Mouse (Mus musculus) MN1 (cell line): ENCODE results near the gene Wdr47.
"Not testable (repeated sequence)": the region's sequence is repeated elsewhere in the genome, so short reads cannot be mapped to it uniquely, and the experiment has no call there.

Experiments
- DNase-seq: peaks from one replicate; pipeline ENCODE4 v3.0.0-alpha.2; 2016; ENCODE audit warnings: low spot score

The Wdr47 gene

DNA sequence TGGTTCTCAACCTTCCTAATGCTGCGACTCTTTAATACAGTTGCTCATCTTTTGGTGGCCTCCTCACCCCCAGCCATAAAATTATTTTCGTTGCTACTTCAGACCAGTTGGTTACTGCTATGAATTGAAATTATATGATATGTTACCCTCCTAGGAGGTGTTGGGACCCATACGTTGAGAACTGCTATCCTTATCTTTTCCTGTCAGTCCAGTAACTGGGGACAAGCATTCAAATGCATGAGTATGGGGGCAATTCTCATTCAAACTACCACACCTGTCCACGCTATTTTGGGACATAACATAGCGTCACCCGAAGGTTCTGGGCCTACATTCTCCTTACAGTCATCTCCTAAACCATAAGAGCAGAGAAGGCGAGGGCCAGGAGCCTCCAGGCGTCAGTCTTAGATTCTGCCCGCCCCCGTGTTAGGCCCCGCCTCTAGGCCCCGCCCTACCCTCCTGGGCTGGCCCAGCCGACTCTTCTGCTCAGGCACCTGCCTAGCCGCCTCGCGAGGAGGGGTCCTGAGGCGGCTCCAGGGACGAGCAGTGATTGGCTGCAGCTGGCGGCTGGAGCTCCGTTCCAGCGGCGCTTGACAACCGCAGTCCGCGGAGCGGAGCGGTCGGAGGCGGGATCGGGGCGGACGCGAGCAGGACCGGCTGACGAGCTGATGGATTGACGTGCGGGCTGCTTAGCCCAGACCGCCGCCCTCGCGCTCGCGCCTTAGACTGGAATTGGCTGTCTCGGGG is at the start of gene Wdr47:
TSS of gene Wdr47 (plus strand) at position 494 of the 744 bp plus-strand sequence.
- DNase-seq, result peak; percentile 96

DNA sequence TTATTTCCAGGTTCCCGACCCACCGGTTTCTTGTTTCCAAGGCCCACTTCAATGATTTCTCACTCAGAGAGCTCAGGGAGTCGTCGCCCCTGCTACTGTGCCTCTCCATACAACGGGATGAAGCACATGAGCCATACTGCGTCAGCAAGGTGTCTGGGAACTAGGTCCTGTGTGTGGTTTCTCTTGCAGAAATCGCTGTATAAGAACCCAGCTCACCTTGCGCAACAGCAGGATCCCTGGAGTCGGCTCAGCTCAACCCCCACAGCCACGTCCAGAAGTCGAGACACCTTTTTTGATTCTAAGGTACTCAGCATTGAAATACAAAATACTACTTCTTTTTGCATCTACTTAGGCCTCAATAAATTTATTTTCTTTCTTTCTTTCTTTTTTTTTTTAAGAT is 48.8 kb upstream of the Wdr47 start:
- DNase-seq, result no peak

GRCm38 (mm10) chr3:108554111-108554561 is 36.9 kb upstream of the Wdr47 start:
- peak; percentile 71 for DNase-seq

DNA sequence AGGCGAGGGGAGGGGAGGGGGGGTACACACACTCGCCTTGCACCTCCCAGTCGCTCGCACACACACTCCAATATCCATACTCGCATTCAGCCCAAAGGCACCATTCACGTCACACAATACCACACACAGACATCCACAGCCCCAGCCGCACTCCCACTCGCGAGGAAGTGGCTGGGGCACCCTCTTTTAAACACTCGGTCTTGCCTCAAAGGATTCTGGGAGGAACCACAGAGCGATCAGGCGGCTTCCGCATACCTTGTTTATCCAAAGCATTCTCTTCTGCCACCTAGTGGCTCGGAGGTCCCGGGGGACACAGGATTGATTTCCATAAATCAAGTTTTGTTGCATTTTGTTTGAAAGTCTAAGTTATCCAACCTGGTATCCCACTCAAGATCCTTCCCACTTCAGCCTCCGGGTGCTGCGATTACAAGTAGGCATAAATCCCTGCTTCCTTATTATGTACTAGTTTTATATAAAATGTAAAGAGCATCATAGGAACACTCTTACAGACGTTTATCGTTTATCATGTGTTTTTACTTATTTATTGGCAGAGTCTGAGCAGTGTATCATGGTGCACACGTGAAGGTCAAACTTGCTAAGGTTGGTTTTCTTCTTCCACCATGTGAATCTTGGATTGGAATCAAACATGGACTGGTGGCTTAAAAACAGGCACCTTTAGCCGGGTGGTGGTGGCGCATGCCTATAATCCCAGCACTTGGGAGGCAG is 36.3 kb upstream of the Wdr47 start:
- peak; percentile 96 for DNase-seq

- DNase-seq, result no peak
Measured at GRCm38 (mm10) chr3:108557888-108558287, 33.2 kb upstream of the Wdr47 start.

DNA sequence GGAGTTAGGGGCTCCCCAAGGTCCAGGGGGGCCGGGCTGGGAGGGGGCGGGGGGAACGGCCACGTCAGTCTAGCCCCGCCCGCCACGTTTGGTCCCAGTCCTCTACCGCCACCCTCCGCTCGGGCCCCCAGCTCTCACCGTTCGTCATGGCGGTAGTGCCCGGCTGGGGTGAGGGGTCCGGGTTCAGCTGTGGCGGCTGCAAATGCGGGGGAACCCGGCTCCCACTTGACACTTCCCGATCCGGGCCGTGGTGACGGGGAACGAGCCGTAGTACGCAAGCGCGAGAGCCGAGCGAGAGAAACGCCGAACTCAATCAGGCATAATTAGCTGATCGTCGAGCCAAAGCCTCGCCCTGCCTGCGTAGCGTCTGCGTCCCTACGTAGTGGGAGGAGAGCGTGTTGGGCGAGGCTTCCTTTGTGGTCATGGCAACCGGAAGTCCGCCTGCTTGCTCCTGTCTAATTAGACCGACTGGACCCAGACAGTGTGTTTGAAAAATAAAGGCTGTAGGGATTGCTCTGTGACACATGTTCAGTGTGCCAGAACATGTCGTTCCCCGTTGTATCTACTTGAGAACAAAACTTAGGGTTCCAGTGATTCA is 28.8 kb upstream of the Wdr47 start, which contains the start of gene Tmem167b:
TSS of gene Tmem167b (minus strand) at position 334 of the 598 bp plus-strand sequence.
- DNase-seq, result peak; percentile 99

- peak; percentile 74 for DNase-seq
Measured at GRCm38 (mm10) chr3:108562777-108563271, 28.3 kb upstream of the Wdr47 start.

DNA sequence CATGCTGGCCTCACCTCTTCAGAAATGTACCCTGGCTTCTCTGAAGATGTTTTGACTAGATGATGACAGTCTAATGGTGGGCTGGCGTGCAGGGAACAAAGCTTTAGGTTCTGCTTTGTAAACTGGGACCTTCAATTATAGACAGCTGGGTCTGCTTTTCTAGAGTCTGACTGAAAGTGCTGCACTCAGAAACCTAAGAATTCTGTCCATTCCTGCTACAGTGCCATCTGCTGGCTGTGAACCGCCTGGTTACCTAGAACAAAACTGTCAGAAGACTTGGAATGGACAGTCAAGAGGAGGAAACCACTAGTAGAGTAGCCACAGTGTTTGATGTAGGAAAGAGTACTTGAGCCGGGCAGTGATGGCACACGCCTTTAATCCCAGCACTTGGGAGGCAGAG is 27.8 kb upstream of the Wdr47 start:
- peak; percentile 87 for DNase-seq

- DNase-seq, result no peak
Measured at GRCm38 (mm10) chr3:108567990-108568877, 22.8 kb upstream of the Wdr47 start.

DNA sequence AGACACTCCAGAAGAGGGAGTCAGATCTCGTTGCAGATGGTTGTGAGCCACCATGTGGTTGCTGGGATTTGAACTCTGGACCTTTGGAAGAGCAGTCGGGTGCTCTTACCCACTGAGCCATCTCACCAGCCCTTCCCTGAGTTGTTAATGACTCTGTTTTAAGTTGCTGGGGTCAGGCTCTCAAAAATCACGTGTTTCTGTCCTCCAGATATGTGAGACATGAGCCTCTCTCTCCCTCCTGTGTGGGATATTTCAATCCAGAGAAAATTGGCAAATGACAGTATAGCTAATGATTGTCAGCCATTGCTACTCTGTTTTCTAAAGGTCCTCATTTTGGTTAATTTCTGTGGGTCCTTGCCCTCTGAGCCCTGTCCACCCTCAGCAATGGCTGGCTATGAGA is 21.4 kb upstream of the Wdr47 start:
- DNase-seq, result not testable (repeated sequence)

- no peak for DNase-seq
Measured at GRCm38 (mm10) chr3:108570813-108571212, 20.3 kb upstream of the Wdr47 start.

DNA sequence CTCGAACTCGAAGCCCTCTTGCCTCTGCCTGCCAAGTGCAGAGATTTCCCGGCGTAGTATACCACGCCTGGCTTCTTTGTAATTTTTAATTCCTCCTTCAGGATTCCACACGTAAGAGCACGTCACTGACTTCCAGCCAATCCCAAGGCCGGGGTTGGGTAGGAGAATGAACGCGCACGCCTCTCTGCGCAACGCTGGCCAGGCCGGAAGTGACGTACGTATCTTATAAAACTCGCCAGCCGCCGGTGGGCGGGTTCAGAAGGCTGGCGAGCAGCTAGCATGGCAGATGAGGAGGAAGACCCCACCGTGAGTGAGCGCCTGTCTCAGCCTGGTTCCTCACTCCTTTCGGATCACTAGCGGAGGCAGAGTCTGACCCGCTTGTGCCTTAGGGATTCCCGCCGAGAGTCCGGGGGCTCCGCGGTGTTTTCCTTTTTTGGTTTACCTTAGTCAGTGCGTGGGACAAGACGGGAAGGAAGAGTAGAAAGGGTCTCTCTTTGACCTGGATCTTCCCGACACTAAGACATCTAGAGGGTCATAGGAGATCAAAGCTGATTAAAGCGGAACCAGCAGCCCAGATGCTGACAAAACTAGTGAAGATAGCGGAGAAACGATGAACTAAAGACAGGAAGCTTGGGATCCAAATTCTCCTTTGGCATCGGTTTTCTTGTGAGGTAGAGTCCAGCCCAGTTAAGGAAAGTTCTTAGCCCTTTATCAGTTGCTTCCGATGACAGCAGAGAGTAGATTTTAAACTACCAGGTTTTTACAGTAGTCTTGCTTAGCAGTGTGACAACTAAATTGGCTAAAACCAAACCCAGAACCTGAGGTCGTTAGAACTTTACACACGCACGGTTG is 19.4 kb upstream of the Wdr47 start, which contains the start of gene Taf13:
TSS of gene Taf13 (plus strand) at position 256 of the 852 bp plus-strand sequence.
- peak; percentile 96 for DNase-seq

GRCm38 (mm10) chr3:108572309-108573010 is 18.6 kb upstream of the Wdr47 start:
- no peak for DNase-seq

DNA sequence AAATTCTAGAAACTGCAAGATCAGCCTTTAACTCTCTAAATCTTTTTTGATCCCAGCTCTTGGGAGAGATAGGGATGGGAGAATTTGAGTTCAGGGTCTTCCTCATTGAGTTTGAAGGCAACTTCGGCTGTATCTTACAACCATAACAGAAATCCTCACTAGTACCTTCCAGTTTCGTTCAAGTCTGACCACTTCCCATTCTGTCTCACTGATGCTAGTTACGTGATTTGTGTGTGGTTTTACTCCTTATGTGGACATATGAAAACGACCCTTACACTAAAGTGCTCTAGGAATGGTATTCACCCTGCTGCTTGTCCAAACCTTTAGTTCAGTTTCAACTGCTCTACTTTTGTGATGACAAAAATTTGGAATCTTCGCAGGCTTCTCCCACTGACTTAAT is 17.1 kb upstream of the Wdr47 start:
- no peak for DNase-seq

DNA sequence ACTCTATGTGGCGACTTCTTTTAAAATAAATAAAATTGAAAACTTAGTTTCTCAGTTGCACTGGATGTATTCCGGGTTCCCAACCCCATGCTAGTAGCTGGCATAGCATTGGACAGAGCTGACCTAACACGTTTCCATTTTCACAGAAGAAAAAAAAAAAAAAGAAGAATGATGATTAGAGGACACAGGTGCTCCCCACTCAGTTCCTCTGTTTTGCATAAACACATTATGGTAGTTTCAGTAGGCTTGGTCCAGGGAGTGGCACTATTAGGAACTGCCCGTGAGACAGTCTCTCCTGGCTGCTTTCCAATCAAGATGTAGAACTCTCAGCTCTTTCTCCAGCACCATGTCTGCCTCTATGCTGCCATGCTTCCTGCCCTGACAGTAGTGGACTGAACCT is 6.5 kb upstream of the Wdr47 start:
- no peak for DNase-seq

- DNase-seq, result no peak
Measured at GRCm38 (mm10) chr3:108588446-108588845, 2.6 kb upstream of the Wdr47 start.

GRCm38 (mm10) chr3:108591530-108592522 is 747 bp downstream of the Wdr47 start:
- DNase-seq, result peak; percentile 41

DNA sequence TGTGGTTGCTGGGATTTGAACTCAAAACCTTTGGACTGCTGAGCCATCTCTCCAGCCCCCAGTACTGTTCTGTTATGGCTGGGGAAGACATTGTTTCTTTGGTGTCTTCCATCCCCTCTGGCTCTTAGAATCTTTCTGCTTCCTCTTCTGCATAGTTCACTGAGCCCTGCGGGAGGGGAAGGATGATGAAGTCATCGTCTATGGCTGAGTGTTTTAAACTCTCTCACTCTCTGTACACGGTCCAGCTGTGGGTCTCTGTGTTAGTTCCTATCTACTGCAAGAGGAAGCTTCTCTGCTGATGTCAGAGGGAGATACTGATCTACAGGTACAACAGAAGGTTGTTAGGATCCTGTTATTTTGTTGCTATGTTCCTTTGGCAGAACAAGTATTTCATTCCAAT is 17.8 kb downstream of the Wdr47 start:
- no peak for DNase-seq

- no peak for DNase-seq
Measured at GRCm38 (mm10) chr3:108634761-108635160, 43.7 kb downstream of the Wdr47 start.
